Mouse (Mus musculus) myocyte (in vitro differentiated cells): ENCODE data around the gene 1700008O03Rik. TPM values are rescaled to one million over a fixed set of nuclear protein-coding genes. Genes with fewer than 3 reads are reported as not detected.
A peak's percentile ranks its signal among the peaks of the same experiment; 100 is the strongest.

Experiments used
- H3K27me3 ChIP-seq: one replicate; pipeline ENCODE4 v1.6.1; 2011; ENCODE audit not compliant: control insufficient read depth, insufficient read depth, insufficient read length
- H3K36me3 ChIP-seq: one replicate; pipeline ENCODE4 v1.6.1; 2011; ENCODE audit not compliant: control insufficient read depth, insufficient read depth
- H3K4me2 ChIP-seq: one replicate; pipeline ENCODE4 v1.6.1; 2011; ENCODE audit warnings: low read depth, control low read depth
- H3K4me3 ChIP-seq: one replicate; pipeline ENCODE4 v1.5.1; 2011; ENCODE audit warnings: mild to moderate bottlenecking, control low read depth, moderate library complexity
- H3K79me2 ChIP-seq: one replicate; pipeline ENCODE4 v1.6.1; 2011; ENCODE audit not compliant: control insufficient read depth, insufficient read depth
- H3ac ChIP-seq: one replicate; pipeline ENCODE4 v1.6.1; 2011; ENCODE audit not compliant: control insufficient read depth, insufficient read length
- CEBPB ChIP-seq: IDR thresholded peaks from 2 replicates; pipeline ENCODE4 v1.6.1; 2011; ENCODE audit warnings: mild to moderate bottlenecking, moderate library complexity; ENCODE audit not compliant: poor library complexity, insufficient read depth, severe bottlenecking
- E2F4 ChIP-seq: IDR thresholded peaks from one replicate; pipeline ENCODE4 v1.6.1; 2011; ENCODE audit warnings: mild to moderate bottlenecking, control low read depth, moderate library complexity; ENCODE audit not compliant: insufficient read depth
- MAX ChIP-seq: IDR thresholded peaks from one replicate; pipeline ENCODE4 v1.6.1; 2011; ENCODE audit warnings: low read depth, mild to moderate bottlenecking, control low read depth
- MYOD1 ChIP-seq, 3 experiments: IDR thresholded peaks; one replicate each; pipeline ENCODE4 v1.6.1; 2011; ENCODE audit warnings: control low read depth in 2 of 3, low read depth in 2 of 3, mild to moderate bottlenecking in 2 of 3, moderate library complexity in 1 of 3; ENCODE audit not compliant: insufficient read length in 2 of 3, control insufficient read depth in 1 of 3
- MYOG ChIP-seq, 3 experiments: IDR thresholded peaks; one replicate each; pipeline ENCODE4 v1.6.1; 2011; ENCODE audit warnings: control low read depth in 2 of 3, low read depth in 2 of 3, mild to moderate bottlenecking in 2 of 3; ENCODE audit not compliant: insufficient read length in 2 of 3, control insufficient read depth in 1 of 3, insufficient read depth in 1 of 3
- POLR2A ChIP-seq: IDR thresholded peaks from one replicate; pipeline ENCODE4 v1.6.1; 2011; ENCODE audit warnings: low read depth, mild to moderate bottlenecking, control low read depth, moderate library complexity; ENCODE audit not compliant: insufficient read length
- POLR2AphosphoS2 ChIP-seq: IDR thresholded peaks from one replicate; pipeline ENCODE4 v1.6.1; 2011; ENCODE audit warnings: low read depth, control low read depth; ENCODE audit not compliant: insufficient read length
- REST ChIP-seq: IDR thresholded peaks from one replicate; pipeline ENCODE4 v1.6.1; 2011; ENCODE audit warnings: mild to moderate bottlenecking, control low read depth, moderate library complexity; ENCODE audit not compliant: insufficient read depth, insufficient read length
- SRF ChIP-seq: IDR thresholded peaks from one replicate; pipeline ENCODE4 v1.6.1; 2011; ENCODE audit warnings: low read depth; ENCODE audit not compliant: control insufficient read depth, insufficient read length
- TCF12 ChIP-seq: IDR thresholded peaks from one replicate; pipeline ENCODE4 v1.6.1; 2011; ENCODE audit warnings: mild to moderate bottlenecking, control low read depth; ENCODE audit not compliant: poor library complexity, insufficient read depth, severe bottlenecking
- TCF3 ChIP-seq: IDR thresholded peaks from one replicate; pipeline ENCODE4 v1.6.1; 2011; ENCODE audit warnings: low read depth, control low read depth; ENCODE audit not compliant: insufficient read length
- USF1 ChIP-seq: IDR thresholded peaks from one replicate; pipeline ENCODE4 v1.6.1; 2011; ENCODE audit warnings: low read depth, mild to moderate bottlenecking, control low read depth, moderate library complexity
- polyA plus RNA-seq: library from polyadenylated mRNA; unstranded; fragments of >200 nt; fragmentation: generic; extraction: Trizol; gene quantifications from one replicate; pipeline ENCODE4 v1.2.1, GENCODE M21; 2012; ENCODE audit warnings: missing spikeins

Gene 1700008O03Rik
- polyA plus RNA-seq, 1 experiment, result not detected

- no peak overlapping the region for H3K4me3 ChIP-seq
- H3ac ChIP-seq, result no peak overlapping the region
- peaks cover 88% of the 10 kb centered on the region for H3K27me3 ChIP-seq
- TF ChIP-seq MAX (no peak), REST (no peak), MYOD1 (IDR thresholded peaks at IDR 0.05; ENCODE audit: control insufficient read depth in 1 of 3, insufficient read length in 2 of 3, low read depth in 2 of 3) (no peak), USF1 (no peak), POLR2AphosphoS2 (no peak), CEBPB (no peak), E2F4 (no peak), POLR2A (no peak), MYOG (IDR thresholded peaks at IDR 0.05; ENCODE audit: control insufficient read depth in 1 of 3, insufficient read depth in 1 of 3, insufficient read length in 2 of 3, low read depth in 2 of 3) (no peak), SRF (no peak), TCF3 (no peak), TCF12 (no peak)
- no peaks in the 10 kb centered on the region for H3K36me3 ChIP-seq
- H3K4me2 ChIP-seq, result peak overlapping the region; percentile 79
- H3K79me2 ChIP-seq, result no peaks in the 10 kb centered on the region
Measured at GRCm38 (mm10) chr7:44350957-44351711, 34.5 kb downstream of the 1700008O03Rik start.

GRCm38 (mm10) chr7:44349043-44349442 is 36.6 kb downstream of the 1700008O03Rik start:
- H3K36me3 ChIP-seq, result no peaks in the 10 kb centered on the region
- no peak overlapping the region for H3ac ChIP-seq
- TF ChIP-seq MYOD1 (IDR thresholded peaks at IDR 0.05; ENCODE audit: control insufficient read depth in 1 of 3, insufficient read length in 2 of 3, low read depth in 2 of 3) (no peak), TCF12 (no peak), SRF (no peak), E2F4 (no peak), USF1 (no peak), MAX (no peak), POLR2AphosphoS2 (no peak), MYOG (IDR thresholded peaks at IDR 0.05; ENCODE audit: control insufficient read depth in 1 of 3, insufficient read depth in 1 of 3, insufficient read length in 2 of 3, low read depth in 2 of 3) (no peak), CEBPB (no peak), POLR2A (no peak), REST (no peak), TCF3 (no peak)
- peaks cover 84% of the 10 kb centered on the region for H3K27me3 ChIP-seq
- H3K79me2 ChIP-seq, result no peaks in the 10 kb centered on the region
- H3K4me2 ChIP-seq, result no peak overlapping the region
- no peak overlapping the region for H3K4me3 ChIP-seq

DNA sequence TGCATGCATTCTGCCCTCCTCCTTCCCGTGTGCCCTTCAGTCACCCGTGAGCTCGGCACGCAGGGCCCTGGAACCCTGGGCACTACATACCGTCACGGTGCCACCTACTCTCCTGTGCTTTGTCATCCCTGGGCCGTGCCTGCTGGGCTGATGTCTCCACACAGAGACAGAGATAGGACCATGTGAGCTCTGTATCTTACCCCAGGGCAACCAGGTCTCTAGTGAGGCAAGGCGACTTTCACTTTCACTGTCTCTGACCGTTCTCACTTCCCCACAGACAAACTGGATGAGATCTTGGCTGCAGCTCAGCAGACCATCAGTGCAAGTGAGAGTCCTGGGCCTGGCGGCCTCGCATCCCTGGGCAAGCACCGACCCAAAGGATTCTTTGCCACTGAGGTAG is 41.0 kb downstream of the 1700008O03Rik start:
- no peak overlapping the region for H3K4me3 ChIP-seq
- no peaks in the 10 kb centered on the region for H3K79me2 ChIP-seq
- H3K36me3 ChIP-seq, result no peaks in the 10 kb centered on the region
- H3ac ChIP-seq, result no peak overlapping the region
- peaks cover 77% of the 10 kb centered on the region for H3K27me3 ChIP-seq
- H3K4me2 ChIP-seq, result peak overlapping the region; percentile 45
- TF ChIP-seq TCF12 (no peak), SRF (no peak), E2F4 (no peak), USF1 (no peak), POLR2A (no peak), REST (no peak), MYOD1 (IDR thresholded peaks at IDR 0.05; ENCODE audit: control insufficient read depth in 1 of 3, insufficient read length in 2 of 3, low read depth in 2 of 3) (no peak), TCF3 (no peak), MAX (no peak), CEBPB (no peak), MYOG (IDR thresholded peaks at IDR 0.05; ENCODE audit: control insufficient read depth in 1 of 3, insufficient read depth in 1 of 3, insufficient read length in 2 of 3, low read depth in 2 of 3) (no peak), POLR2AphosphoS2 (no peak)

DNA sequence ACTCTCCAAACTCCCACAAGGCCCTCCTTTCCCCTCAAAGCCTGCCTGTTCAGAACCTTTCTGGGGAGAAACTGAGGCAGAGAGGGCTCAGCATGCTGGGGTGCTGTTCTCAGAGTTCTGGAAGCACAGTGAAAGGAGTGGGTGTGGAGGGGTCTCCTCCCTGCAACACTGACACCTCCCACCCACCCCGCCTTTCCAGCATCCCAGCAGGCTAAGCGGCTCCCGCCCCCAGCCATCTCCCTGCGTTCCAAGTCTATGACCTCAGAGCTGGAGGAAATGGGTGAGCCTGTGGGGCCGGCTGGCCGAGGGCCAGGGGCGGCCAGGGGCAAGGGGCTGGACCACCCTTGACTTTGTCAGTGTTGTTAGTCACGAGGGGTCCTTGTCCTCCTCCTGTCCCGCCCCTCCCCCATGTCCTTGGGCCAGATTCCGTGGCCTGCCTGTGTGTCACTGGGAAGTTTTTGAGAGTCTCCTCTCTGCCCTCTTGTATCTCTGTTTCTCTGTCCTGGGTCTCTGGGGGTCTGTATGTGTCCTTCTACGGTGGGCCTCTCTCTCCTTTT is 42.1 kb downstream of the 1700008O03Rik start:
- TF ChIP-seq POLR2AphosphoS2 (no peak), MYOD1 (IDR thresholded peaks at IDR 0.05; ENCODE audit: control insufficient read depth in 1 of 3, insufficient read length in 2 of 3, low read depth in 2 of 3) (no peak), SRF (no peak), CEBPB (no peak), TCF12 (no peak), USF1 (no peak), MAX (no peak), TCF3 (no peak), MYOG (IDR thresholded peaks at IDR 0.05; ENCODE audit: control insufficient read depth in 1 of 3, insufficient read depth in 1 of 3, insufficient read length in 2 of 3, low read depth in 2 of 3) (no peak), POLR2A (no peak), REST (no peak), E2F4 (no peak)
- Histone ChIP-seq H3K4me3 (no peak overlapping the region), H3K27me3 (peaks cover 74% of the 10 kb centered on the region), H3K79me2 (no peaks in the 10 kb centered on the region), H3ac (no peak overlapping the region), H3K36me3 (no peaks in the 10 kb centered on the region), H3K4me2 (no peak overlapping the region)
